Mouse (Mus musculus): ENCODE measurements around the gene Spocd1.

DNA sequence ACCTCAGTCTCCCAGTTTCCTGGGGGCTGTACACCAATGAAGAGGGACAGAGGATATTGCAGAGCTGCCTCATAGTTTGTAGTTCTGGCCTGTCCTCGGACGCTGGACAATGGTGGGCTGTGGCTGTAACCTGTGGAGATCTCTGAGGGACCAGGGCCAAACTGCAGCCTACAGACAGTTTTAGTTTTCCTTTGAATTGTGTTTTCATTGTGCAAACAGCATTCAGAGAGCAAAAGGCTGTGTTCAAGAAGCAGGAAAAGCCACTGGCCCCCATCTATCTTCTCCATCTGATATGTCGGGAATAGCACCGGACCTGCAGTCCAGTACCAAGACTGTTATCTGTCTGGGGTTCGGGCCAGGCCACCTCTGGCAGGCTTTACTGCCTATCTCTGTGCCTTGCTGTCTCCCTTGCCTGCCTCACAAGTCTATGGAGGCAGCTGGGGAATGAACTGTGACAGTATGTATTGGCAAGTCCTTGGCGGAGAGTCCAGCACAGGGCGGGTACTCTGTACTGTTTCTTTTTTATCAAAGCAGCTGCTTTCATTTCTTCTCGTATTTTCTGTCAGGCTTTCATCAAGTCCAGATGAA lies 11.9 kb upstream of the Spocd1 start:
- no peak for TF ChIP-seq CTCF (IDR thresholded peaks at IDR 0.05; ENCODE audit: borderline replicate concordance, insufficient read depth, low read length)
- TF ChIP-seq POLR2A (IDR thresholded peaks at IDR 0.05; ENCODE audit: low read depth, low read length): no peak
